Mouse (Mus musculus): ENCODE data around the gene Brdt.

DNA sequence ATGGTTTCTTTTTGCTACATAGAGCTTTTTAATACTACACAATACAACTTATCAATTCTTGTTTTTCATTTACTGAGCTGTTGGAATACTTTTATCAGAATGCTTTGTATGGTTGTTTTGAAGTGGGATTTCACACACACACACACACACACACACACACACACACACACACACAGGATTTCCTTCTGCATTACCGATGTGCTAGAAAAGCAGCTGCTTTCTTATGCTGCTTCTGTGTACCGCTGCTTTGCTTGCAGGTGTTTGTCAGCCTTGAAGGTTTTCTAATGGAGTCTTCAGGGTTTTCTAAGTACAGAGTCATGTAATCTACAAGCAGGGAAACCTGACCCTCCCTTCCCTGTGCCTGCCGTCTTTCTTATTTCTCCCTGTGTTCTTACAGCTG is 23.0 kb downstream of the Brdt start:
- TF ChIP-seq MAFK (IDR thresholded peaks at IDR 0.05; ENCODE audit: insufficient read depth, low read depth, low read length), result no peak
- TF ChIP-seq ZNF384 (IDR thresholded peaks at IDR 0.05; ENCODE audit: low read depth, low read length), result no peak
- TF ChIP-seq CHD2 (IDR thresholded peaks at IDR 0.05; ENCODE audit: low read depth, low read length), result no peak

Measured in ES-E14 (cell line).